Mouse (Mus musculus) myocyte (in vitro differentiated cells): ENCODE results near the gene Ccdc60. TPM values are rescaled to one million over a fixed set of nuclear protein-coding genes. Genes with fewer than 3 reads are reported as not detected.

Source experiments
- H3K27me3 ChIP-seq: one replicate; pipeline ENCODE4 v1.6.1; 2011; ENCODE audit not compliant: control insufficient read depth, insufficient read depth, insufficient read length
- H3K36me3 ChIP-seq: one replicate; pipeline ENCODE4 v1.6.1; 2011; ENCODE audit not compliant: control insufficient read depth, insufficient read depth
- H3K4me2 ChIP-seq: one replicate; pipeline ENCODE4 v1.6.1; 2011; ENCODE audit warnings: low read depth, control low read depth
- H3K4me3 ChIP-seq: one replicate; pipeline ENCODE4 v1.5.1; 2011; ENCODE audit warnings: mild to moderate bottlenecking, control low read depth, moderate library complexity
- H3K79me2 ChIP-seq: one replicate; pipeline ENCODE4 v1.6.1; 2011; ENCODE audit not compliant: control insufficient read depth, insufficient read depth
- H3ac ChIP-seq: one replicate; pipeline ENCODE4 v1.6.1; 2011; ENCODE audit not compliant: control insufficient read depth, insufficient read length
- CEBPB ChIP-seq: IDR thresholded peaks from 2 replicates; pipeline ENCODE4 v1.6.1; 2011; ENCODE audit warnings: mild to moderate bottlenecking, moderate library complexity; ENCODE audit not compliant: poor library complexity, insufficient read depth, severe bottlenecking
- E2F4 ChIP-seq: IDR thresholded peaks from one replicate; pipeline ENCODE4 v1.6.1; 2011; ENCODE audit warnings: mild to moderate bottlenecking, control low read depth, moderate library complexity; ENCODE audit not compliant: insufficient read depth
- MAX ChIP-seq: IDR thresholded peaks from one replicate; pipeline ENCODE4 v1.6.1; 2011; ENCODE audit warnings: low read depth, mild to moderate bottlenecking, control low read depth
- MYOD1 ChIP-seq, 3 experiments: IDR thresholded peaks; one replicate each; pipeline ENCODE4 v1.6.1; 2011; ENCODE audit warnings: control low read depth in 2 of 3, low read depth in 2 of 3, mild to moderate bottlenecking in 2 of 3, moderate library complexity in 1 of 3; ENCODE audit not compliant: insufficient read length in 2 of 3, control insufficient read depth in 1 of 3
- MYOG ChIP-seq, 3 experiments: IDR thresholded peaks; one replicate each; pipeline ENCODE4 v1.6.1; 2011; ENCODE audit warnings: control low read depth in 2 of 3, low read depth in 2 of 3, mild to moderate bottlenecking in 2 of 3; ENCODE audit not compliant: insufficient read length in 2 of 3, control insufficient read depth in 1 of 3, insufficient read depth in 1 of 3
- POLR2A ChIP-seq: IDR thresholded peaks from one replicate; pipeline ENCODE4 v1.6.1; 2011; ENCODE audit warnings: low read depth, mild to moderate bottlenecking, control low read depth, moderate library complexity; ENCODE audit not compliant: insufficient read length
- POLR2AphosphoS2 ChIP-seq: IDR thresholded peaks from one replicate; pipeline ENCODE4 v1.6.1; 2011; ENCODE audit warnings: low read depth, control low read depth; ENCODE audit not compliant: insufficient read length
- REST ChIP-seq: IDR thresholded peaks from one replicate; pipeline ENCODE4 v1.6.1; 2011; ENCODE audit warnings: mild to moderate bottlenecking, control low read depth, moderate library complexity; ENCODE audit not compliant: insufficient read depth, insufficient read length
- SRF ChIP-seq: IDR thresholded peaks from one replicate; pipeline ENCODE4 v1.6.1; 2011; ENCODE audit warnings: low read depth; ENCODE audit not compliant: control insufficient read depth, insufficient read length
- TCF12 ChIP-seq: IDR thresholded peaks from one replicate; pipeline ENCODE4 v1.6.1; 2011; ENCODE audit warnings: mild to moderate bottlenecking, control low read depth; ENCODE audit not compliant: poor library complexity, insufficient read depth, severe bottlenecking
- TCF3 ChIP-seq: IDR thresholded peaks from one replicate; pipeline ENCODE4 v1.6.1; 2011; ENCODE audit warnings: low read depth, control low read depth; ENCODE audit not compliant: insufficient read length
- USF1 ChIP-seq: IDR thresholded peaks from one replicate; pipeline ENCODE4 v1.6.1; 2011; ENCODE audit warnings: low read depth, mild to moderate bottlenecking, control low read depth, moderate library complexity
- polyA plus RNA-seq: library from polyadenylated mRNA; unstranded; fragments of >200 nt; fragmentation: generic; extraction: Trizol; gene quantifications from one replicate; pipeline ENCODE4 v1.2.1, GENCODE M21; 2012; ENCODE audit warnings: missing spikeins

Ccdc60 gene
- polyA plus RNA-seq, 1 experiment, result 0.48 TPM

- Histone ChIP-seq H3K27me3 (no peaks in the 10 kb centered on the region), H3ac (no peak overlapping the region), H3K4me3 (no peak overlapping the region), H3K79me2 (no peaks in the 10 kb centered on the region), H3K4me2 (no peak overlapping the region), H3K36me3 (no peaks in the 10 kb centered on the region)
- TF ChIP-seq SRF (no peak), POLR2AphosphoS2 (no peak), USF1 (no peak), MYOG (IDR thresholded peaks at IDR 0.05; ENCODE audit: control insufficient read depth in 1 of 3, insufficient read depth in 1 of 3, insufficient read length in 2 of 3, low read depth in 2 of 3) (no peak), E2F4 (no peak), TCF12 (no peak), TCF3 (no peak), MAX (no peak), POLR2A (no peak), MYOD1 (IDR thresholded peaks at IDR 0.05; ENCODE audit: control insufficient read depth in 1 of 3, insufficient read length in 2 of 3, low read depth in 2 of 3) (no peak), CEBPB (no peak)
Measured at GRCm38 (mm10) chr5:116202692-116203091, 86.1 kb downstream of the Ccdc60 start.

- H3K36me3 ChIP-seq, result no peaks in the 10 kb centered on the region
- no peak overlapping the region for H3ac ChIP-seq
- no peaks in the 10 kb centered on the region for H3K27me3 ChIP-seq
- TF ChIP-seq REST (no peak), SRF (no peak), MYOG (IDR thresholded peaks at IDR 0.05; ENCODE audit: control insufficient read depth in 1 of 3, insufficient read depth in 1 of 3, insufficient read length in 2 of 3, low read depth in 2 of 3) (no peak), MAX (no peak), MYOD1 (IDR thresholded peaks at IDR 0.05; ENCODE audit: control insufficient read depth in 1 of 3, insufficient read length in 2 of 3, low read depth in 2 of 3) (no peak), TCF3 (no peak), POLR2A (no peak), POLR2AphosphoS2 (no peak), E2F4 (no peak), USF1 (no peak), CEBPB (no peak)
- no peak overlapping the region for H3K4me3 ChIP-seq
- H3K4me2 ChIP-seq, result no peak overlapping the region
- no peaks in the 10 kb centered on the region for H3K79me2 ChIP-seq
Measured at GRCm38 (mm10) chr5:116194499-116194898, 94.3 kb downstream of the Ccdc60 start.

GRCm38 (mm10) chr5:116192693-116193092 is 96.1 kb downstream of the Ccdc60 start:
- no peaks in the 10 kb centered on the region for H3K36me3 ChIP-seq
- no peaks in the 10 kb centered on the region for H3K27me3 ChIP-seq
- TF ChIP-seq USF1, result no peak
- TF ChIP-seq CEBPB, result no peak
- TF ChIP-seq POLR2A, result no peak
- no peak for TF ChIP-seq MYOG (IDR thresholded peaks at IDR 0.05; ENCODE audit: control insufficient read depth in 1 of 3, insufficient read depth in 1 of 3, insufficient read length in 2 of 3, low read depth in 2 of 3)
- TF ChIP-seq SRF, result no peak
- no peak for TF ChIP-seq E2F4
- no peak for TF ChIP-seq REST
- no peak for TF ChIP-seq POLR2AphosphoS2
- no peak for TF ChIP-seq MAX
- TF ChIP-seq TCF3, result no peak
- TF ChIP-seq TCF12, result no peak
- no peak for TF ChIP-seq MYOD1 (IDR thresholded peaks at IDR 0.05; ENCODE audit: control insufficient read depth in 1 of 3, insufficient read length in 2 of 3, low read depth in 2 of 3)
- H3K4me3 ChIP-seq, result no peak overlapping the region
- H3K4me2 ChIP-seq, result no peak overlapping the region
- no peaks in the 10 kb centered on the region for H3K79me2 ChIP-seq
- no peak overlapping the region for H3ac ChIP-seq

DNA sequence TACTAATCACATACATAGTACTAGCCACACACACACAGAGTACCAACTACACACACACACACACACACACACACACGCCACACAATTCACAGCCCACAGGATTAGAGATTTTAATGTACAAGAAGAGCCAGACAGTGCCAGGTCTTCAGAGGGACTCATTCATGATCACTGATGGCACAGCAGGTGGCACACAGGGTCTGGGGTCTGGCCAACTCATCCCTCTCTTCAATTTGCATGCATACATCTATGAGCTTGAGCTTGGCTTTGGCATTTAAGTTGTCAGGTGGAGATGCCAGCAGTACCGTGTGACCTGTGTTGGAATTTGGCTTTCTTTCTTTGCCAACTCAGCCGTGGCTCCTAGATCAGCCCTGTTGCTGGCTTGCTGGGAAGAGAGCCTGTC is 97.2 kb downstream of the Ccdc60 start:
- no peak overlapping the region for H3K4me2 ChIP-seq
- H3ac ChIP-seq, result no peak overlapping the region
- H3K4me3 ChIP-seq, result no peak overlapping the region
- no peaks in the 10 kb centered on the region for H3K27me3 ChIP-seq
- H3K79me2 ChIP-seq, result no peaks in the 10 kb centered on the region
- no peak for TF ChIP-seq MYOD1 (IDR thresholded peaks at IDR 0.05; ENCODE audit: control insufficient read depth in 1 of 3, insufficient read length in 2 of 3, low read depth in 2 of 3)
- TF ChIP-seq TCF3, result no peak
- no peak for TF ChIP-seq TCF12
- no peak for TF ChIP-seq USF1
- no peak for TF ChIP-seq MAX
- no peak for TF ChIP-seq POLR2AphosphoS2
- TF ChIP-seq POLR2A, result no peak
- no peak for TF ChIP-seq E2F4
- no peak for TF ChIP-seq CEBPB
- TF ChIP-seq SRF, result no peak
- no peak for TF ChIP-seq REST
- TF ChIP-seq MYOG (IDR thresholded peaks at IDR 0.05; ENCODE audit: control insufficient read depth in 1 of 3, insufficient read depth in 1 of 3, insufficient read length in 2 of 3, low read depth in 2 of 3), result no peak
- no peaks in the 10 kb centered on the region for H3K36me3 ChIP-seq

DNA sequence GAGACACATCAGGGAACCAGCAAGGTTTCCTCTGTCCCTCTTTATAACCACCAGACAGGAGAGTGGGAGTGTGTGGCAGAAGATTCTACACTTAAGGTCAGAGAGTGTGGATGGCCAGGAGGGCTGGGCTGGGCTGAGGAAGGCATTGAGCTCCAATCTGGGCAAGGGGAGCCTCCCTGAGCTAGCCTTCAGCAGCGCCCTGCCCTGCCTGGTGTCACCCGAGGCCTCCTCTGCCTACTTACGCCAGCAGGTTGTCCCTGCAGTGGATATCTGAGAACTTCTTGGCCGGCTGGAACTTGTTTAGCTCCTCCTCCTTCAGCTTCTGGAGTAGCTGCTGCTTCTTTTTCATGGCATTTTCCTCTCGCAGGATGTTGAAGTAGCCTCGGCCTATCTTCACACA is 99.0 kb downstream of the Ccdc60 start:
- TF ChIP-seq E2F4 (no peak), MAX (no peak), MYOG (IDR thresholded peaks at IDR 0.05; ENCODE audit: control insufficient read depth in 1 of 3, insufficient read depth in 1 of 3, insufficient read length in 2 of 3, low read depth in 2 of 3) (no peak), CEBPB (no peak), REST (no peak), MYOD1 (IDR thresholded peaks at IDR 0.05; ENCODE audit: control insufficient read depth in 1 of 3, insufficient read length in 2 of 3, low read depth in 2 of 3) (no peak), POLR2A (no peak), TCF3 (no peak), SRF (no peak), TCF12 (no peak), POLR2AphosphoS2 (no peak), USF1 (no peak)
- Histone ChIP-seq H3K27me3 (no peaks in the 10 kb centered on the region), H3ac (no peak overlapping the region), H3K4me3 (no peak overlapping the region), H3K79me2 (no peaks in the 10 kb centered on the region), H3K4me2 (no peak overlapping the region), H3K36me3 (no peaks in the 10 kb centered on the region)
